Mouse (Mus musculus) ES-Bruce4 (cell line): ENCODE data around the gene Wdfy1. TPM values are rescaled to one million over a fixed set of nuclear protein-coding genes. Genes with fewer than 3 reads are reported as not detected.

Experiments used
- H3K27ac ChIP-seq: 2 replicates; pipeline ENCODE4 v1.5.1; 2012; ENCODE audit warnings: low read length, inconsistent platforms; ENCODE audit not compliant: insufficient read depth
- H3K27me3 ChIP-seq: 2 replicates; pipeline ENCODE4 v1.6.1; 2012; ENCODE audit warnings: mild to moderate bottlenecking, low read length, inconsistent platforms; ENCODE audit not compliant: control insufficient read depth, poor library complexity, insufficient read depth, severe bottlenecking
- H3K36me3 ChIP-seq: 2 replicates; pipeline ENCODE4 v1.6.1; 2012; ENCODE audit warnings: inconsistent platforms, mild to moderate bottlenecking, low read length, moderate library complexity; ENCODE audit not compliant: control insufficient read depth, poor library complexity, insufficient read depth, severe bottlenecking
- H3K4me1 ChIP-seq: one replicate; pipeline ENCODE4 v1.8.1; 2011; ENCODE audit warnings: low read length; ENCODE audit not compliant: control insufficient read depth, insufficient read depth
- H3K4me3 ChIP-seq: 2 replicates; pipeline ENCODE4 v1.5.1; 2011; ENCODE audit warnings: low read depth, mild to moderate bottlenecking, low read length
- H3K9ac ChIP-seq: 2 replicates; pipeline ENCODE4 v1.6.1; 2012; ENCODE audit warnings: low read depth, mild to moderate bottlenecking, inconsistent platforms; ENCODE audit not compliant: poor library complexity, severe bottlenecking
- H3K9me3 ChIP-seq: replicated peaks from 2 replicates; pipeline ENCODE4 v1.6.1; 2012; ENCODE audit warnings: mild to moderate bottlenecking, low read length, inconsistent platforms; ENCODE audit not compliant: control insufficient read depth, poor library complexity, insufficient read depth, severe bottlenecking
- CTCF ChIP-seq: IDR thresholded peaks from one replicate; pipeline ENCODE4 v1.8.1; 2011; ENCODE audit warnings: low read depth, low read length
- EP300 ChIP-seq: IDR thresholded peaks from 2 replicates; pipeline ENCODE4 v1.6.1; 2011; ENCODE audit warnings: low read depth, low read length; ENCODE audit not compliant: insufficient read depth
- POLR2A ChIP-seq: IDR thresholded peaks from one replicate; pipeline ENCODE4 v1.8.1; 2011; ENCODE audit warnings: low read length; ENCODE audit not compliant: insufficient read depth
- polyA plus RNA-seq: library from polyadenylated mRNA; stranded (reverse); fragments of >200 nt; gene quantifications from 2 replicates; pipeline ENCODE4 v1.2.4, GENCODE M21; 2011; ENCODE audit warnings: low read depth; ENCODE audit not compliant: missing spikeins, insufficient read depth, insufficient read length

Wdfy1 gene
- polyA plus RNA-seq, 1 experiment, result 23.0 TPM

DNA sequence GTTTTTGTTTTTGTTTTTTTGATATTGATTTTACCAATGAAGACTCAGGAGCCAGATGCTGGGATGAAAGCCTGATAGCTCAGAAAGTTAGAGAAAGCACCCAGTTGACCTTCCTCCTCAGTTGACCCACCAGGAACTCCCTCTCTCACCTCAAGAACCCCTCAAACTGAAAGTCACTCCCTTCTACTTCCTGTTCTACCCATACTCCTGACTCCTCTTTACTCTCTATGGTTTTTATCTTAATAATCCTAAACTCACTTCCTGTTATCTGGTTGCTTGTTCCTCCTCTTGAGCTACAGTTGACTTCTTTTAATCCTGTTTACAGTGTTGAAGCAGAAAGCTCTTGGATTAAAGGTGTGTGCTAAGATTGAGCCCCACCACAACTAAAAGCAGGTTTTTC, 91.9 kb downstream of the Wdfy1 start:
- Histone ChIP-seq H3K27me3 (no peaks in the 10 kb centered on the region), H3K27ac (no peak overlapping the region), H3K9ac (no peak overlapping the region), H3K4me3 (no peak overlapping the region), H3K9me3 (no peaks in the 10 kb centered on the region), H3K4me1 (no peaks in the 10 kb centered on the region), H3K36me3 (no peaks in the 10 kb centered on the region)
- TF ChIP-seq EP300 (no peak), POLR2A (no peak), CTCF (no peak)

DNA sequence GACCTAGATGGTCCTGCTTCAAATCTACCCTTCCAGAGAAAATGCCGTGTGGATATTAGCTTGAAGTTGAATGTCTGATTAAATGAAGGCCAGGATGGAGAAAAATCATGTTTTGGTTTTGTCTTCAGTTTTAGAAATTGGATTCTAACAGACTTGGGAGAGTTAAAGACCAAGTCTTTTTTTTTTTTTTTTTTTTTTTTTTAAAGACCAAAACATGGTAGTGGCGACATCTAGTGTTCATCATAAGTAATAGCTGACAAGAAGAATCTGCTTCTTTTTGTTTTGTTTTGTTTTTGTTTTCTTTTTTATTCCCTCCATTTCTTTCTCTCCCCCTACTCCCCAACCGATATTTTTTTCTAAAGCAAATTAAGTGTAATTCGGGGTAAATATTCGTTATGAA, 93.0 kb downstream of the Wdfy1 start:
- Histone ChIP-seq H3K27me3 (no peaks in the 10 kb centered on the region), H3K4me1 (no peaks in the 10 kb centered on the region), H3K4me3 (no peak overlapping the region), H3K9me3 (no peaks in the 10 kb centered on the region), H3K36me3 (no peaks in the 10 kb centered on the region), H3K27ac (no peak overlapping the region), H3K9ac (no peak overlapping the region)
- TF ChIP-seq CTCF (no peak), POLR2A (no peak), EP300 (no peak)

DNA sequence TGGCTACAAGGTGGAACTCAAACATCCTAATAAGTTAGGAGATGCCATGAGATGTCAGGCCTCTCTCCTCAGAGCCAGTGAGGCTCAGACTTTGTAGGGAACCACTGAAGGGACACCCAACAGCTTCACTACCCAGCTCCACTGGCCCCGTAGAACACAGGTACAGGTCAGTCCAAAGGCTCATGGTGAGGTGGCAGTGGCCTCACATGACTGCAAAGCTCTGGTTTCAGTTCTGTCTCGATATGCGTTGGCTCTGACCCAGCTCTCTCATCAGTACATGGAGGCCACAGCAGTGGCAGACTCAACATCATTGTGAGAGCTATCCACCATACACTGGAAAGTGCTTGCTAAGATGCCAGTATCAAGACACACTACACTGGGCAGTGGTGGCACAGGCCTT, 95.2 kb downstream of the Wdfy1 start:
- Histone ChIP-seq H3K27ac (no peak overlapping the region), H3K27me3 (no peaks in the 10 kb centered on the region), H3K36me3 (no peaks in the 10 kb centered on the region), H3K4me1 (no peaks in the 10 kb centered on the region), H3K9me3 (no peaks in the 10 kb centered on the region), H3K4me3 (no peak overlapping the region), H3K9ac (no peak overlapping the region)
- TF ChIP-seq POLR2A (no peak), EP300 (no peak), CTCF (no peak)

DNA sequence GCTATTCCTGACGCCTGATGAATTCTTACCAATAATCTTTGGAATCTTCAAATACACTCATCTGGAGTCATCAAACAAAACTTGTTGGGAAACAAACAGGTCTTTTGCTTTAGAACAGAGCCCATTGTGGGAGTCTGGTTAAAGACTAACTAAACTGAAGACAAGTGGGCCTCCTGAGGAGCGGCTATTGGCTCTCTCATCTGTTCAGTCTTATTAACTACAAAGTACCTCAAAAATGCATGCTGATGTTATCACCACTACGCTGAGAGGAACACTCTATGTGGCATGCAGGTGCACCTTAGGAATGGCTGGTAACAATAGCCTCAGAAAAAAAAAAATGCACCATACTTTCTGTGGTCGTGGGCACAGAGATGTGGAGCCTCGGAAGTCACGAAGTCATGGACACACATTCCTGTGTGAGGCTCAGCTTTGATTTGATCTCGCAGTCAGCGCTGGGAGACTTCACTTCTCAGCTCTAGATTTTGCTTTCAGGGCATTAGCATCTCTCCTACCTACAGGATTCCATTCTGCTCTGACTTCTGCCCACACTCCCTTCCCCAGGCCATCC, 97.7 kb downstream of the Wdfy1 start:
- no peaks in the 10 kb centered on the region for H3K9me3 ChIP-seq
- TF ChIP-seq EP300, result no peak
- no peak for TF ChIP-seq POLR2A
- TF ChIP-seq CTCF, result no peak
- no peaks in the 10 kb centered on the region for H3K4me1 ChIP-seq
- H3K27ac ChIP-seq, result no peak overlapping the region
- H3K27me3 ChIP-seq, result no peaks in the 10 kb centered on the region
- no peaks in the 10 kb centered on the region for H3K36me3 ChIP-seq
- H3K9ac ChIP-seq, result no peak overlapping the region
- H3K4me3 ChIP-seq, result no peak overlapping the region

DNA sequence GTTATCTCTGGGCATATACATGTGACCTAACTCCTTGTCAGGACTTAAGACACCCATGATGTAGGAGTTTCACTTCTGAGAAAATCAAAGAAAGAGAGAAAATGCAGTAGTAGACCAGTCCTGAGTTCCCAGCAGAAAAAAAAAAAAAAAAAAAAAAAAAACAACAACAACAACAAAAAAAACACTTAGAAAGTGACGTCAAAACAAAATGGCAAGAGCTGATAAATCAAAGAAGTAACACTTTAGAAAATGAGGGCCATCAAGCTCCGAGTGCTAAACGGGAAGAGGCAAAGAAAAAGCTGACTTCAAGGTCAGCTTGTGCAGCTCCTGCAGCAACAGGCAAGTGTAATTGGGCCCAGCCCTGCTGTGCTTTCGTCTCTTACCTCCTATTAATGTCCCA, 100.2 kb downstream of the Wdfy1 start:
- TF ChIP-seq EP300, result no peak
- no peak for TF ChIP-seq CTCF
- TF ChIP-seq POLR2A, result no peak
- Histone ChIP-seq H3K4me3 (no peak overlapping the region), H3K9me3 (no peaks in the 10 kb centered on the region), H3K36me3 (no peaks in the 10 kb centered on the region), H3K27me3 (no peaks in the 10 kb centered on the region), H3K4me1 (peaks cover 2% of the 10 kb centered on the region), H3K27ac (no peak overlapping the region), H3K9ac (no peak overlapping the region)

DNA sequence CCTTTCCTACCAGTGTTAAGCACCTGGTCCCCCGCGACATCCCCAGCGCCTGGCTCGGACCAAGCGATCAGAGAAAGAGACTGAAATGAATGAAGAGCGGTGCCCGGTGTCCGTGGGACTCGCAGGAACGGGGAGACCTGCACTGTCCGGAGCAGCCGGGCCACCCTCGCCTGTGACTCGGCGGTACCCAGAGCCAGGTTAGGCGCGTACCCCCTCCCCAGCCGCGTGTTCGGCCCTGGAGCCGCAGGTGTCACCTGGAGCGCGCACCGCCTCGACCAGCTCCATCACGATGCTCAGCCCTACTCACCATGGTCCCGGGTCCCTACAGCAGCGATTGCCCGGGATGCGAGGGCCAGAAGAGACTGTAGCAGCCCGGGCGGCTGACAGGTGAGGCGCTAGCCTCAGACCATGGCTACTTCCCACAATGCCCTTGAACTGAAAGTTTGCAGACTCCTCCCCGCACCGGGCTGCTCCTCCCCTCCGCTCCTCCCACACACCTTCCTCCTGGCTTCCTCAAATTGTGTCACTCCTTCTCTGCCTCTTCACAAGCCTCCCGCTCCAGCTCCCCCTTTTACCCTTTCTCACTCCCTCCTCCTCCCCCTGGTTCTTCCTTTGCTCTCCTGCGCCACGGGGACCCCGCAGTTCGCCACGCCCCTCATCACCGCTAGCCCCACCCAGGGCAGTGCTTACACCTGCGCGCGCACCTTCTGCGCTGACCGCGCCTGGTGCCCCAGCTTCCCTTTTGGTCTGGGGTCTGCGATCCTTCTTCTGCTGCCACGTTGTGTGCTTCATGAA, 104.2 kb downstream of the Wdfy1 start, which contains the start of gene Ap1s3:
TSS of gene Ap1s3 (minus strand) at position 430 of the 795 bp plus-strand sequence.
- Histone ChIP-seq H3K36me3 (no peaks in the 10 kb centered on the region), H3K27ac (peak within 1 kb of the TSS; percentile 58; the same call in 1 of the 2 replicates), H3K9me3 (no peaks in the 10 kb centered on the region), H3K4me1 (peaks cover 5% of the 10 kb centered on the region), H3K27me3 (no peaks in the 10 kb centered on the region), H3K9ac (peak within 1 kb of the TSS; percentile 41), H3K4me3 (peak within 1 kb of the TSS; percentile 77)
- TF ChIP-seq EP300 (peak; percentile 28; the same call in 1 of the 2 replicates), CTCF (no peak), POLR2A (peak; percentile 53)
